Mouse (Mus musculus) myocyte (in vitro differentiated cells): ENCODE results near the gene 1700123O20Rik.

Experiments used
- E2F4 ChIP-seq: IDR thresholded peaks from one replicate; pipeline ENCODE4 v1.6.1; 2011; ENCODE audit warnings: mild to moderate bottlenecking, control low read depth, moderate library complexity; ENCODE audit not compliant: insufficient read depth
- MYOD1 ChIP-seq, 3 experiments: IDR thresholded peaks; one replicate each; pipeline ENCODE4 v1.6.1; 2011; ENCODE audit warnings: control low read depth in 2 of 3, low read depth in 2 of 3, mild to moderate bottlenecking in 2 of 3, moderate library complexity in 1 of 3; ENCODE audit not compliant: insufficient read length in 2 of 3, control insufficient read depth in 1 of 3
- POLR2A ChIP-seq: IDR thresholded peaks from one replicate; pipeline ENCODE4 v1.6.1; 2011; ENCODE audit warnings: low read depth, mild to moderate bottlenecking, control low read depth, moderate library complexity; ENCODE audit not compliant: insufficient read length
- POLR2AphosphoS2 ChIP-seq: IDR thresholded peaks from one replicate; pipeline ENCODE4 v1.6.1; 2011; ENCODE audit warnings: low read depth, control low read depth; ENCODE audit not compliant: insufficient read length
- TCF12 ChIP-seq: IDR thresholded peaks from one replicate; pipeline ENCODE4 v1.6.1; 2011; ENCODE audit warnings: mild to moderate bottlenecking, control low read depth; ENCODE audit not compliant: poor library complexity, insufficient read depth, severe bottlenecking
- TCF3 ChIP-seq: IDR thresholded peaks from one replicate; pipeline ENCODE4 v1.6.1; 2011; ENCODE audit warnings: low read depth, control low read depth; ENCODE audit not compliant: insufficient read length
- USF1 ChIP-seq: IDR thresholded peaks from one replicate; pipeline ENCODE4 v1.6.1; 2011; ENCODE audit warnings: low read depth, mild to moderate bottlenecking, control low read depth, moderate library complexity

GRCm38 (mm10) chr14:54714617-54715081, 28.6 kb downstream of the 1700123O20Rik start:
- no peak for TF ChIP-seq POLR2A
- TF ChIP-seq E2F4: no peak
- no peak for TF ChIP-seq TCF12
- no peak for TF ChIP-seq POLR2AphosphoS2
- TF ChIP-seq MYOD1 (IDR thresholded peaks at IDR 0.05; ENCODE audit: control insufficient read depth in 1 of 3, insufficient read length in 2 of 3, low read depth in 2 of 3): no peak
- no peak for TF ChIP-seq USF1
- TF ChIP-seq TCF3: no peak
